Mouse (Mus musculus): ENCODE data around the gene Grb10. TPM values are rescaled to one million over a fixed set of nuclear protein-coding genes. Genes with fewer than 3 reads are reported as not detected.
A peak's percentile ranks its signal among the peaks of the same experiment; 100 is the strongest.

The Grb10 gene
- polyA plus RNA-seq, 1 experiment, result 784 TPM

- no peak overlapping the region for H3K4me3 ChIP-seq (ENCODE audit: insufficient read depth, low read length)
- H3K27ac ChIP-seq (ENCODE audit: insufficient read depth, low read length), result no peak overlapping the region
- no peak for TF ChIP-seq CTCF (IDR thresholded peaks at IDR 0.05; ENCODE audit: borderline replicate concordance, insufficient read depth, low read length)
- no peak for TF ChIP-seq POLR2A (IDR thresholded peaks at IDR 0.05; ENCODE audit: low read depth, low read length)
- H3K4me1 ChIP-seq (ENCODE audit: control insufficient read depth, insufficient read depth, low read length), result peaks cover 13% of the 10 kb centered on the region
These were observed 95.0 kb downstream of the Grb10 start for GRCm38 (mm10) chr11:11943240-11944081.

GRCm38 (mm10) chr11:11942320-11943217 lies 95.9 kb downstream of the Grb10 start:
- TF ChIP-seq CTCF (IDR thresholded peaks at IDR 0.05; ENCODE audit: borderline replicate concordance, insufficient read depth, low read length), result no peak
- H3K4me3 ChIP-seq (ENCODE audit: insufficient read depth, low read length), result no peak overlapping the region
- H3K4me1 ChIP-seq (ENCODE audit: control insufficient read depth, insufficient read depth, low read length), result peaks cover 13% of the 10 kb centered on the region
- H3K27ac ChIP-seq (ENCODE audit: insufficient read depth, low read length), result peak overlapping the region; percentile 13

GRCm38 (mm10) chr11:11940833-11941681 lies 97.4 kb downstream of the Grb10 start:
- TF ChIP-seq CTCF (IDR thresholded peaks at IDR 0.05; ENCODE audit: borderline replicate concordance, insufficient read depth, low read length) (no peak), POLR2A (IDR thresholded peaks at IDR 0.05; ENCODE audit: low read depth, low read length) (no peak)
- H3K4me1 ChIP-seq (ENCODE audit: control insufficient read depth, insufficient read depth, low read length), result peaks cover 9% of the 10 kb centered on the region; the same call in 1 of the 2 replicates
- no peak overlapping the region for H3K4me3 ChIP-seq (ENCODE audit: insufficient read depth, low read length)
- 0 out of 2 replicates have a peak overlapping the region, but pooled peaks have one; percentile 6 for H3K27ac ChIP-seq (ENCODE audit: insufficient read depth, low read length)

GRCm38 (mm10) chr11:11939611-11940010 lies 98.9 kb downstream of the Grb10 start:
- Histone ChIP-seq H3K4me3 (ENCODE audit: insufficient read depth, low read length) (no peak overlapping the region), H3K4me1 (ENCODE audit: control insufficient read depth, insufficient read depth, low read length) (peaks cover 9% of the 10 kb centered on the region; the same call in 1 of the 2 replicates), H3K27ac (ENCODE audit: insufficient read depth, low read length) (peak overlapping the region; percentile 22; the same call in 1 of the 2 replicates)
- TF ChIP-seq POLR2A (IDR thresholded peaks at IDR 0.05; ENCODE audit: low read depth, low read length) (no peak), CTCF (IDR thresholded peaks at IDR 0.05; ENCODE audit: borderline replicate concordance, insufficient read depth, low read length) (no peak)

- peak overlapping the region; percentile 86 for H3K27ac ChIP-seq (ENCODE audit: insufficient read depth, low read length)
- peaks cover 9% of the 10 kb centered on the region; the same call in 1 of the 2 replicates for H3K4me1 ChIP-seq (ENCODE audit: control insufficient read depth, insufficient read depth, low read length)
- TF ChIP-seq POLR2A (IDR thresholded peaks at IDR 0.05; ENCODE audit: low read depth, low read length) (no peak), CTCF (IDR thresholded peaks at IDR 0.05; ENCODE audit: borderline replicate concordance, insufficient read depth, low read length) (no peak)
- no peak overlapping the region for H3K4me3 ChIP-seq (ENCODE audit: insufficient read depth, low read length)
These were observed 99.9 kb downstream of the Grb10 start for GRCm38 (mm10) chr11:11938591-11938990.

GRCm38 (mm10) chr11:11937340-11938030 lies 101.0 kb downstream of the Grb10 start:
- Histone ChIP-seq H3K27ac (ENCODE audit: insufficient read depth, low read length) (no peak overlapping the region), H3K4me1 (ENCODE audit: control insufficient read depth, insufficient read depth, low read length) (peaks cover 6% of the 10 kb centered on the region; the same call in 1 of the 2 replicates), H3K4me3 (ENCODE audit: insufficient read depth, low read length) (no peak overlapping the region)
- no peak for TF ChIP-seq CTCF (IDR thresholded peaks at IDR 0.05; ENCODE audit: borderline replicate concordance, insufficient read depth, low read length)
- TF ChIP-seq POLR2A (IDR thresholded peaks at IDR 0.05; ENCODE audit: low read depth, low read length), result no peak

GRCm38 (mm10) chr11:11934808-11935207 lies 103.7 kb downstream of the Grb10 start:
- H3K27ac ChIP-seq (ENCODE audit: insufficient read depth, low read length), result no peak overlapping the region
- 0 out of 2 replicates have a peak, but pooled peaks cover 2% of the 10 kb centered on the region for H3K4me1 ChIP-seq (ENCODE audit: control insufficient read depth, insufficient read depth, low read length)
- TF ChIP-seq CTCF (IDR thresholded peaks at IDR 0.05; ENCODE audit: borderline replicate concordance, insufficient read depth, low read length) (no peak), POLR2A (IDR thresholded peaks at IDR 0.05; ENCODE audit: low read depth, low read length) (no peak)
- no peak overlapping the region for H3K4me3 ChIP-seq (ENCODE audit: insufficient read depth, low read length)

GRCm38 (mm10) chr11:11932102-11932789 lies 106.2 kb downstream of the Grb10 start:
- TF ChIP-seq POLR2A (IDR thresholded peaks at IDR 0.05; ENCODE audit: low read depth, low read length), result no peak
- TF ChIP-seq CTCF (IDR thresholded peaks at IDR 0.05; ENCODE audit: borderline replicate concordance, insufficient read depth, low read length), result no peak
- Histone ChIP-seq H3K4me3 (ENCODE audit: insufficient read depth, low read length) (no peak overlapping the region), H3K27ac (ENCODE audit: insufficient read depth, low read length) (no peak overlapping the region), H3K4me1 (ENCODE audit: control insufficient read depth, insufficient read depth, low read length) (no peaks in the 10 kb centered on the region)
